Mouse (Mus musculus): ENCODE measurements around the gene Rai1. TPM values are rescaled to one million over a fixed set of nuclear protein-coding genes. Genes with fewer than 3 reads are reported as not detected.

Rai1 gene
- polyA plus RNA-seq, 1 experiment from 2014 or later: 36.0 TPM

- peaks cover 66% of the 10 kb centered on the region for H3K36me3 ChIP-seq (ENCODE audit: control insufficient read depth, insufficient read depth, low read length)
- no peak overlapping the region for H3K4me2 ChIP-seq (ENCODE audit: low read depth, severe bottlenecking)
- no peak overlapping the region for H3K4me3 ChIP-seq (ENCODE audit: low read depth, low read length)
- ATAC-seq (ENCODE audit: insufficient number of reproducible peaks, low FRiP score, low TSS enrichment, low read depth): no peak
- H3K9ac ChIP-seq (ENCODE audit: low read length): no peak overlapping the region
- WGBS: 93% methylated on average over 21 of the region's 21 CpGs
- H3K4me1 ChIP-seq (ENCODE audit: control insufficient read depth, insufficient read depth, low read length): peaks cover 10% of the 10 kb centered on the region
- no peaks in the 10 kb centered on the region for H3K27me3 ChIP-seq (ENCODE audit: control insufficient read depth, insufficient read depth, low read length)
- no peaks in the 10 kb centered on the region for H3K9me3 ChIP-seq (ENCODE audit: control insufficient read depth, low read length)
- H3K27ac ChIP-seq (replicated peaks; ENCODE audit: low read depth, low read length): no peak overlapping the region
- no peak for DNase-seq (ENCODE audit: low spot score)
Observed at GRCm38 (mm10) chr11:60189501-60190040, 84.8 kb downstream of the Rai1 start.

GRCm38 (mm10) chr11:60190055-60190641 lies 85.3 kb downstream of the Rai1 start:
- WGBS: 94% methylated on average over 17 of the region's 17 CpGs
- Histone ChIP-seq H3K4me3 (ENCODE audit: low read depth, low read length) (no peak overlapping the region), H3K27me3 (ENCODE audit: control insufficient read depth, insufficient read depth, low read length) (no peaks in the 10 kb centered on the region), H3K36me3 (ENCODE audit: control insufficient read depth, insufficient read depth, low read length) (peaks cover 69% of the 10 kb centered on the region), H3K9me3 (ENCODE audit: control insufficient read depth, low read length) (peaks cover 4% of the 10 kb centered on the region; the same call in 1 of the 2 replicates), H3K4me1 (ENCODE audit: control insufficient read depth, insufficient read depth, low read length) (peaks cover 4% of the 10 kb centered on the region; the same call in 1 of the 2 replicates), H3K27ac (replicated peaks; ENCODE audit: low read depth, low read length) (no peak overlapping the region), H3K9ac (ENCODE audit: low read length) (no peak overlapping the region), H3K4me2 (ENCODE audit: low read depth, severe bottlenecking) (no peak overlapping the region)
- DNase-seq (ENCODE audit: low spot score) (no peak), ATAC-seq (ENCODE audit: insufficient number of reproducible peaks, low FRiP score, low TSS enrichment, low read depth) (no peak)

DNA sequence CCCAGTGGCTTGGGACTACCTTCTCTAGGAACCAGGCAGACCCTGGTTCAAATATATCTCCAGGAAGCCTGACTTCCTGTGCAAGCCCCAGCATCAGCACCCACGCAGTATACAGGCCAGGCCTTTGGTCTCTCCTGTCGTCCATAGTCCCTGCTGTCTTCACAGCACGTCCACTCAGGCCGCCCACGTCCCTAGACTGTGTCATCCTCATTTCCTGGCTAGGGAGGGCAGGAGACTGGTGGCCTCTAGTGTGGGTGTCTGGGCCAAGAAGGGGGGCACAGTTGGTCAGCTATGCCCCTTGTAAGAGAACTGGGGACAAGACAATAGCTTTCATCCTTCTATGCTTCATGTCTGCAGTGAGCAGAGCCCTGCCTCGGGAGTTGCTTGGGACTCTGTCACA lies 87.7 kb downstream of the Rai1 start:
- no peak overlapping the region for H3K9ac ChIP-seq (ENCODE audit: low read length)
- H3K9me3 ChIP-seq (ENCODE audit: control insufficient read depth, low read length): peaks cover 4% of the 10 kb centered on the region; the same call in 1 of the 2 replicates
- H3K4me2 ChIP-seq (ENCODE audit: low read depth, severe bottlenecking): no peak overlapping the region
- DNase-seq (ENCODE audit: low spot score) (no peak), ATAC-seq (ENCODE audit: insufficient number of reproducible peaks, low FRiP score, low TSS enrichment, low read depth) (no peak)
- 0 out of 2 replicates have a peak, but pooled peaks cover 4% of the 10 kb centered on the region for H3K4me1 ChIP-seq (ENCODE audit: control insufficient read depth, insufficient read depth, low read length)
- peaks cover 57% of the 10 kb centered on the region for H3K36me3 ChIP-seq (ENCODE audit: control insufficient read depth, insufficient read depth, low read length)
- H3K27me3 ChIP-seq (ENCODE audit: control insufficient read depth, insufficient read depth, low read length): no peaks in the 10 kb centered on the region
- no peak overlapping the region for H3K4me3 ChIP-seq (ENCODE audit: low read depth, low read length)
- H3K27ac ChIP-seq (replicated peaks; ENCODE audit: low read depth, low read length): 0 out of 2 replicates have a peak overlapping the region, but pooled peaks have one; percentile 30
- WGBS: 88% methylated on average over 6 of the region's 6 CpGs

DNA sequence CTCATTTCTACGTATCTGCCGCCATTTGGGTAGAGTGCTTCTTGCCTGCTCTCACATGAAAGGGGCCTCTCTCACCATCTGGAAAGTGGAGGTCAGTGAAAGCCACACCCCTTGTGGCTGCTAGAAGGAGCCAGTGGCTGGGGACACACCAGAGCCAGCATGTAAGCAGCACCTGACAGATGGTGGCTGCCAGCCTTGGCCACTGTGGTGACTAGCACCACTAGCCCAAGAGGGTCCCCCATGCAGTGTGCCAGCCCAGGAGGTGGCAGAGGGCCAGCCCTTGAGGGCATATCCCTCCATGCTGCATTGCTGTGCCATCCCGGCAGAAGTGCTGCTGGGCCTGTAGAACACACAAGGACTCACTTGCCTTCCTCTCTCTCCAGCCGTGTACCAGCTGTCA lies 88.7 kb downstream of the Rai1 start:
- 79% methylated on average over 4 of the region's 4 CpGs for WGBS
- H3K27me3 ChIP-seq (ENCODE audit: control insufficient read depth, insufficient read depth, low read length): no peaks in the 10 kb centered on the region
- H3K27ac ChIP-seq (replicated peaks; ENCODE audit: low read depth, low read length): no peak overlapping the region
- no peak overlapping the region for H3K4me3 ChIP-seq (ENCODE audit: low read depth, low read length)
- ATAC-seq (ENCODE audit: insufficient number of reproducible peaks, low FRiP score, low TSS enrichment, low read depth) (no peak), DNase-seq (ENCODE audit: low spot score) (no peak)
- peaks cover 53% of the 10 kb centered on the region for H3K36me3 ChIP-seq (ENCODE audit: control insufficient read depth, insufficient read depth, low read length)
- H3K4me2 ChIP-seq (ENCODE audit: low read depth, severe bottlenecking): no peak overlapping the region
- H3K9me3 ChIP-seq (ENCODE audit: control insufficient read depth, low read length): peaks cover 4% of the 10 kb centered on the region; the same call in 1 of the 2 replicates
- H3K9ac ChIP-seq (ENCODE audit: low read length): no peak overlapping the region
- H3K4me1 ChIP-seq (ENCODE audit: control insufficient read depth, insufficient read depth, low read length): 0 out of 2 replicates have a peak, but pooled peaks cover 4% of the 10 kb centered on the region

DNA sequence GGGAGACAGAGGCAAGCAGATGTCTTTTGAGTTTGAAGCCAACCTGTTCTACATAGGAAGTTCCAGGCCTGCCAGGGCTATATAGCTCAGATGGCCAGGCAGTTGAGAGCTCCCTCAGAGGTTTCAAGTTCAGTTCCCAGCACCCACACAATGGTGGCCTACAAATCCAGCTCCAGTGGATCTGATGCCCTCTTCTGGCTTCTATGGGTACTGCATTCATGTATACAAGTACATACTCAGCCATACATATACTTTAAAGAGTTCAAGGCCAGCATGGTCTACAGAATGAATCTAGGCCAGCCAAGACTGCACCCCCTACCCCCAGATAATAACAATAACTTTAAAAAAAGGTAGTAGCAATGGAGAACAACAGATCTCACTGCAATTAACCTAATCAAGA lies 90.3 kb downstream of the Rai1 start:
- ATAC-seq (ENCODE audit: insufficient number of reproducible peaks, low FRiP score, low TSS enrichment, low read depth) (no peak), DNase-seq (ENCODE audit: low spot score) (no peak)
- peaks cover 8% of the 10 kb centered on the region; the same call in 1 of the 2 replicates for H3K4me1 ChIP-seq (ENCODE audit: control insufficient read depth, insufficient read depth, low read length)

GRCm38 (mm10) chr11:60196344-60196743 lies 91.5 kb downstream of the Rai1 start:
- DNase-seq (ENCODE audit: low spot score): no peak
- Histone ChIP-seq H3K4me2 (ENCODE audit: low read depth, severe bottlenecking) (no peak overlapping the region), H3K27me3 (ENCODE audit: control insufficient read depth, insufficient read depth, low read length) (no peaks in the 10 kb centered on the region), H3K9ac (ENCODE audit: low read length) (no peak overlapping the region), H3K36me3 (ENCODE audit: control insufficient read depth, insufficient read depth, low read length) (peaks cover 41% of the 10 kb centered on the region), H3K27ac (replicated peaks; ENCODE audit: low read depth, low read length) (no peak overlapping the region), H3K4me1 (ENCODE audit: control insufficient read depth, insufficient read depth, low read length) (peaks cover 7% of the 10 kb centered on the region; the same call in 1 of the 2 replicates), H3K9me3 (ENCODE audit: control insufficient read depth, low read length) (peaks cover 4% of the 10 kb centered on the region; the same call in 1 of the 2 replicates), H3K4me3 (ENCODE audit: low read depth, low read length) (no peak overlapping the region)
- WGBS: 81% methylated on average over 5 of the region's 5 CpGs
- ATAC-seq (ENCODE audit: insufficient number of reproducible peaks, low FRiP score, low TSS enrichment, low read depth): no peak

More for the DNA sequence above, 90.3 kb downstream of the Rai1 start:
- peaks cover 43% of the 10 kb centered on the region for H3K36me3 ChIP-seq (ENCODE audit: control insufficient read depth, insufficient read depth, low read length)
- no peak overlapping the region for H3K27ac ChIP-seq (replicated peaks; ENCODE audit: low read depth, low read length)
- no peaks in the 10 kb centered on the region for H3K27me3 ChIP-seq (ENCODE audit: control insufficient read depth, insufficient read depth, low read length)
- peaks cover 4% of the 10 kb centered on the region; the same call in 1 of the 2 replicates for H3K9me3 ChIP-seq (ENCODE audit: control insufficient read depth, low read length)
- no peak overlapping the region for H3K4me2 ChIP-seq (ENCODE audit: low read depth, severe bottlenecking)
- no peak overlapping the region for H3K4me3 ChIP-seq (ENCODE audit: low read depth, low read length)
- no peak overlapping the region for H3K9ac ChIP-seq (ENCODE audit: low read length)

- Histone ChIP-seq H3K4me1 (ENCODE audit: control insufficient read depth, insufficient read depth, low read length) (peaks cover 7% of the 10 kb centered on the region; the same call in 1 of the 2 replicates), H3K9ac (ENCODE audit: low read length) (no peak overlapping the region), H3K36me3 (ENCODE audit: control insufficient read depth, insufficient read depth, low read length) (peaks cover 48% of the 10 kb centered on the region), H3K27ac (replicated peaks; ENCODE audit: low read depth, low read length) (no peak overlapping the region), H3K9me3 (ENCODE audit: control insufficient read depth, low read length) (peaks cover 4% of the 10 kb centered on the region; the same call in 1 of the 2 replicates), H3K27me3 (ENCODE audit: control insufficient read depth, insufficient read depth, low read length) (no peaks in the 10 kb centered on the region), H3K4me2 (ENCODE audit: low read depth, severe bottlenecking) (no peak overlapping the region), H3K4me3 (ENCODE audit: low read depth, low read length) (no peak overlapping the region)
- 86% methylated on average over 24 of the region's 24 CpGs for WGBS
- DNase-seq (ENCODE audit: low spot score): no peak
- no peak for ATAC-seq (ENCODE audit: insufficient number of reproducible peaks, low FRiP score, low TSS enrichment, low read depth)
Observed at GRCm38 (mm10) chr11:60197998-60198619, 93.3 kb downstream of the Rai1 start.

DNA sequence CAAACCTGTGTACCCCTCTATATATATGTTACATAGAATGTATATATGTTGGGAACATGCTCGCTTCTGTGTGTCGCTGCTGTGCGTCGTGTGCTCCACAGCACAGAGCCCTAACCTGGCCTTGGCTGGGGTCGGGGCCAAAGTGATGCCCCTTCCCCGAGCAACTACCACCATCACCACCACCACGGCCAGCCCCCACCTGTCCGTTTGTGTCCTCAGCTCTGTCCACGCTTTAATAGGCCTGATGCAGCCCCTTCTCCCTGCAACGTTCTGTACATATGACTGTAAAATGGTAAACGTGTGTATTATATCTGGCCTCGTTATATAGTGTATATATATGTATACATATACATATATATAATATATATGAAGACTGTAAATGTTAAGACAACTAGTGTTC lies 93.8 kb downstream of the Rai1 start:
- no peaks in the 10 kb centered on the region for H3K27me3 ChIP-seq (ENCODE audit: control insufficient read depth, insufficient read depth, low read length)
- no peak overlapping the region for H3K4me2 ChIP-seq (ENCODE audit: low read depth, severe bottlenecking)
- no peak overlapping the region for H3K27ac ChIP-seq (replicated peaks; ENCODE audit: low read depth, low read length)
- WGBS: 92% methylated on average over 12 of the region's 12 CpGs
- peaks cover 51% of the 10 kb centered on the region for H3K36me3 ChIP-seq (ENCODE audit: control insufficient read depth, insufficient read depth, low read length)
- peaks cover 7% of the 10 kb centered on the region; the same call in 1 of the 2 replicates for H3K4me1 ChIP-seq (ENCODE audit: control insufficient read depth, insufficient read depth, low read length)
- peaks cover 4% of the 10 kb centered on the region; the same call in 1 of the 2 replicates for H3K9me3 ChIP-seq (ENCODE audit: control insufficient read depth, low read length)
- no peak overlapping the region for H3K4me3 ChIP-seq (ENCODE audit: low read depth, low read length)
- ATAC-seq (ENCODE audit: insufficient number of reproducible peaks, low FRiP score, low TSS enrichment, low read depth): no peak
- no peak for DNase-seq (ENCODE audit: low spot score)
- H3K9ac ChIP-seq (ENCODE audit: low read length): no peak overlapping the region

Data from limb, embryonic 11.5 days (tissue).